Mouse (Mus musculus): ENCODE measurements at regions not wholly inside any gene's neighbourhood (a gene's known extent, or its start where the extent isn't known, plus 50 kb on each side); places are given as distances from the start of the nearest gene placed in this dataset.

GRCm38 (mm10) chr12:25924526-25924925 lies 490.5 kb downstream of the Rnf144a start:
- 43% methylated on average over 9 of the region's 9 CpGs for WGBS
- Histone ChIP-seq H3K27ac (ENCODE audit: insufficient read depth, low read depth, low read length) (no peak overlapping the region), H3K4me3 (ENCODE audit: insufficient read depth, low read depth, low read length) (no peak overlapping the region), H3K4me1 (ENCODE audit: control insufficient read depth, insufficient read depth, low read length) (peaks cover 16% of the 10 kb centered on the region)
- no peak for TF ChIP-seq POLR2A (IDR thresholded peaks at IDR 0.05; ENCODE audit: insufficient read depth, low read depth, low read length)
- no peak for TF ChIP-seq CTCF (IDR thresholded peaks at IDR 0.05; ENCODE audit: insufficient read depth, low read depth, low read length)

DNA sequence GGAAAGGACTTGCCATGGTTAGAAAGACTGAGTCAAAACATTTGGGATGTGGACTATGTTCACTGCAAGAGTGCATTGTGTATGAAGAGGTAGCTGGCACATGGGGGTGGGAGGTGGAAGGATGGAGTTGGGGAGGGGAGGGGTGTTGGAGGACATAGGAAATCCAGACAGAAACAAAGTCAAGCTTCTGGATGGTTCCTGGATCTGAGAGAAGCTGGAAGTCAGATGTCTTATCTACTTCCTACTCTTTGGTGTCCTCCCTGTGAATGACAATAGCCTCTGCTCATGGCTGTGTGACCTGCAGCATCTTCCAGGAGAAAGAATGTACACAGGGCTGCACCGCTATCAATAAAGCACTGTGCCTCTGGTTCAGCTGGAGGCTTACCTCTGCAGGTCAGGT lies 491.3 kb downstream of the Rnf144a start:
- Histone ChIP-seq H3K27ac (ENCODE audit: insufficient read depth, low read depth, low read length) (no peak overlapping the region), H3K4me3 (ENCODE audit: insufficient read depth, low read depth, low read length) (no peak overlapping the region), H3K4me1 (ENCODE audit: control insufficient read depth, insufficient read depth, low read length) (peaks cover 16% of the 10 kb centered on the region)
- 86% methylated on average over 1 of the region's 1 CpGs for WGBS
- TF ChIP-seq CTCF (IDR thresholded peaks at IDR 0.05; ENCODE audit: insufficient read depth, low read depth, low read length) (no peak), POLR2A (IDR thresholded peaks at IDR 0.05; ENCODE audit: insufficient read depth, low read depth, low read length) (no peak)

GRCm38 (mm10) chr12:25905614-25906013 lies 509.4 kb downstream of the Rnf144a start:
- Histone ChIP-seq H3K4me1 (ENCODE audit: control insufficient read depth, insufficient read depth, low read length) (no peaks in the 10 kb centered on the region), H3K4me3 (ENCODE audit: insufficient read depth, low read depth, low read length) (no peak overlapping the region), H3K27ac (ENCODE audit: insufficient read depth, low read depth, low read length) (no peak overlapping the region)
- TF ChIP-seq CTCF (IDR thresholded peaks at IDR 0.05; ENCODE audit: insufficient read depth, low read depth, low read length) (no peak), POLR2A (IDR thresholded peaks at IDR 0.05; ENCODE audit: insufficient read depth, low read depth, low read length) (no peak)
- WGBS, result 71% methylated on average over 1 of the region's 1 CpGs

GRCm38 (mm10) chr12:25896543-25896942 lies 518.5 kb downstream of the Rnf144a start:
- Histone ChIP-seq H3K4me1 (ENCODE audit: control insufficient read depth, insufficient read depth, low read length) (no peaks in the 10 kb centered on the region), H3K27ac (ENCODE audit: insufficient read depth, low read depth, low read length) (no peak overlapping the region), H3K4me3 (ENCODE audit: insufficient read depth, low read depth, low read length) (no peak overlapping the region)
- 76% methylated on average over 3 of the region's 3 CpGs for WGBS
- TF ChIP-seq POLR2A (IDR thresholded peaks at IDR 0.05; ENCODE audit: insufficient read depth, low read depth, low read length), result no peak
- no peak for TF ChIP-seq CTCF (IDR thresholded peaks at IDR 0.05; ENCODE audit: insufficient read depth, low read depth, low read length)

GRCm38 (mm10) chr12:25895691-25896090 lies 519.4 kb downstream of the Rnf144a start:
- TF ChIP-seq CTCF (IDR thresholded peaks at IDR 0.05; ENCODE audit: insufficient read depth, low read depth, low read length) (no peak), POLR2A (IDR thresholded peaks at IDR 0.05; ENCODE audit: insufficient read depth, low read depth, low read length) (no peak)
- Histone ChIP-seq H3K4me1 (ENCODE audit: control insufficient read depth, insufficient read depth, low read length) (no peaks in the 10 kb centered on the region), H3K27ac (ENCODE audit: insufficient read depth, low read depth, low read length) (no peak overlapping the region), H3K4me3 (ENCODE audit: insufficient read depth, low read depth, low read length) (no peak overlapping the region)
- WGBS, result 76% methylated on average over 1 of the region's 1 CpGs

GRCm38 (mm10) chr12:25891391-25892167 lies 523.5 kb downstream of the Rnf144a start:
- H3K4me3 ChIP-seq (ENCODE audit: insufficient read depth, low read depth, low read length), result no peak overlapping the region
- WGBS, result 33% methylated on average over 4 of the region's 4 CpGs
- H3K27ac ChIP-seq (ENCODE audit: insufficient read depth, low read depth, low read length), result no peak overlapping the region
- TF ChIP-seq POLR2A (IDR thresholded peaks at IDR 0.05; ENCODE audit: insufficient read depth, low read depth, low read length) (no peak), CTCF (IDR thresholded peaks at IDR 0.05; ENCODE audit: insufficient read depth, low read depth, low read length) (no peak)
- H3K4me1 ChIP-seq (ENCODE audit: control insufficient read depth, insufficient read depth, low read length), result no peaks in the 10 kb centered on the region

- TF ChIP-seq CTCF (IDR thresholded peaks at IDR 0.05; ENCODE audit: insufficient read depth, low read depth, low read length) (no peak), POLR2A (IDR thresholded peaks at IDR 0.05; ENCODE audit: insufficient read depth, low read depth, low read length) (no peak)
- Histone ChIP-seq H3K4me1 (ENCODE audit: control insufficient read depth, insufficient read depth, low read length) (no peaks in the 10 kb centered on the region), H3K4me3 (ENCODE audit: insufficient read depth, low read depth, low read length) (no peak overlapping the region), H3K27ac (ENCODE audit: insufficient read depth, low read depth, low read length) (no peak overlapping the region)
- 90% methylated on average over 1 of the region's 1 CpGs for WGBS
Measured at GRCm38 (mm10) chr12:25890722-25891121, 524.3 kb downstream of the Rnf144a start.

- no peak overlapping the region for H3K27ac ChIP-seq (ENCODE audit: insufficient read depth, low read depth, low read length)
- no peak overlapping the region for H3K4me3 ChIP-seq (ENCODE audit: insufficient read depth, low read depth, low read length)
- WGBS, result 87% methylated on average over 5 of the region's 5 CpGs
- TF ChIP-seq POLR2A (IDR thresholded peaks at IDR 0.05; ENCODE audit: insufficient read depth, low read depth, low read length) (no peak), CTCF (IDR thresholded peaks at IDR 0.05; ENCODE audit: insufficient read depth, low read depth, low read length) (no peak)
- H3K4me1 ChIP-seq (ENCODE audit: control insufficient read depth, insufficient read depth, low read length), result no peaks in the 10 kb centered on the region
Measured at GRCm38 (mm10) chr12:25883771-25884171, 531.3 kb downstream of the Rnf144a start.

GRCm38 (mm10) chr12:25871816-25872215 lies 543.2 kb downstream of the Rnf144a start:
- H3K27ac ChIP-seq (ENCODE audit: insufficient read depth, low read depth, low read length), result no peak overlapping the region
- TF ChIP-seq POLR2A (IDR thresholded peaks at IDR 0.05; ENCODE audit: insufficient read depth, low read depth, low read length) (no peak), CTCF (IDR thresholded peaks at IDR 0.05; ENCODE audit: insufficient read depth, low read depth, low read length) (no peak)
- 93% methylated on average over 4 of the region's 4 CpGs for WGBS

More at GRCm38 (mm10) chr12:25871816-25872215, 543.2 kb downstream of the Rnf144a start:
- Histone ChIP-seq H3K4me1 (ENCODE audit: control insufficient read depth, insufficient read depth, low read length) (no peaks in the 10 kb centered on the region), H3K4me3 (ENCODE audit: insufficient read depth, low read depth, low read length) (no peak overlapping the region)
